Mouse (Mus musculus): ENCODE measurements at regions not wholly inside any gene's neighbourhood (a gene's known extent, or its start where the extent isn't known, plus 50 kb on each side); places are given as distances from the start of the nearest gene placed in this dataset.

DNA sequence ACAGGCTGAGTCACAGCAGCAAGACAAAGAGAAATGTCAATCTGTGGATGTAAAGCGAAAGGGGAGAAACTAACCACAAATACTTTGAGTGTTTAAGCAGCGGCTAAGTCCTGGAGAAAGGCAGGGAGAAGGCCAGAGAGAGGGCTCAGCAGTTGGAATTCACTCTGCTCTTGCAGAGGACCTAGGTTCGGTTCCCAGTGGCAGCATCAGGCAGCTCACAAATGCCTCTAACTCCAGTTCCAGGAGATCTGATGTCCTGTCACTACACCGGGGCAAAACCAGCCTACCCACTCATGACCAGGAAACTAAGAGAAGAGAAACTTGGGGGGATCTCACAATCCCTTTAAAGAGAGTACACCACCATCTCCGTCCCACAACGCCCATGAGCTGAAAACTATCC lies 188.2 kb downstream of the 3100002H09Rik start:
- Histone ChIP-seq H3K27ac (ENCODE audit: low read length) (no peak overlapping the region), H3K4me3 (ENCODE audit: low read depth, low read length) (no peak overlapping the region), H3K36me3 (ENCODE audit: insufficient read depth, low read length) (no peaks in the 10 kb centered on the region), H3K27me3 (replicated peaks; ENCODE audit: insufficient read depth, low read length) (no peaks in the 10 kb centered on the region), H3K4me2 (replicated peaks; ENCODE audit: low read depth, low read length) (no peak overlapping the region), H3K4me1 (ENCODE audit: insufficient read depth, low read depth, low read length) (no peaks in the 10 kb centered on the region), H3K9ac (replicated peaks; ENCODE audit: low read depth) (no peak overlapping the region), H3K9me3 (ENCODE audit: low read length) (no peaks in the 10 kb centered on the region)
- no peak for ATAC-seq
- no peak for DNase-seq (ENCODE audit: low spot score)
- TF ChIP-seq EP300 (IDR thresholded peaks at IDR 0.05) (no peak), CTCF (IDR thresholded peaks at IDR 0.05) (no peak)
- 77% methylated on average over 6 of the region's 6 CpGs for WGBS

DNA sequence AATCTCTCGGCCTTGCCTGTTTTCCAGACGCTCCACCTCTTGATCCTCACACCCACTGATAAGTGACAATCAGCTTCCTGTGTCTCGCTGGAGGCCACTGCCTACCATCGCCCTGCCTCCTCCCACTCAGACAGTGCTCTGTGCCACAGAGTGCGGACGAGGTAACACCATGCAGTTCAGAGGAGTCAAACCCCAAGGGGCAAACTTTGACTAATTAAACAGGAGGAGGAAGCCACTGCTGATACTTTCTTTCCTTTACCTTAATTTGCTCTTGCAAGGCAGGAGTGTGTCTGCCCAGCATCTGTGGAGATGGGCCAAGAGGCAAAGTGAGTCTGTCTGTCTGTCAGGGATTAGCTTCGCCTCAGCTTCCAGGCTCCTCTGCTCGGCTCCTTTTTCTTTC lies 192.2 kb downstream of the 3100002H09Rik start:
- ATAC-seq, result no peak
- Histone ChIP-seq H3K4me2 (replicated peaks; ENCODE audit: low read depth, low read length) (no peak overlapping the region), H3K27ac (ENCODE audit: low read length) (no peak overlapping the region), H3K9me3 (ENCODE audit: low read length) (no peaks in the 10 kb centered on the region), H3K4me3 (ENCODE audit: low read depth, low read length) (no peak overlapping the region), H3K9ac (replicated peaks; ENCODE audit: low read depth) (no peak overlapping the region), H3K27me3 (replicated peaks; ENCODE audit: insufficient read depth, low read length) (no peaks in the 10 kb centered on the region), H3K36me3 (ENCODE audit: insufficient read depth, low read length) (no peaks in the 10 kb centered on the region), H3K4me1 (ENCODE audit: insufficient read depth, low read depth, low read length) (no peaks in the 10 kb centered on the region)
- no peak for TF ChIP-seq CTCF (IDR thresholded peaks at IDR 0.05)
- no peak for TF ChIP-seq EP300 (IDR thresholded peaks at IDR 0.05)
- 29% methylated on average over 8 of the region's 8 CpGs for WGBS
- no peak for DNase-seq (ENCODE audit: low spot score)

DNA sequence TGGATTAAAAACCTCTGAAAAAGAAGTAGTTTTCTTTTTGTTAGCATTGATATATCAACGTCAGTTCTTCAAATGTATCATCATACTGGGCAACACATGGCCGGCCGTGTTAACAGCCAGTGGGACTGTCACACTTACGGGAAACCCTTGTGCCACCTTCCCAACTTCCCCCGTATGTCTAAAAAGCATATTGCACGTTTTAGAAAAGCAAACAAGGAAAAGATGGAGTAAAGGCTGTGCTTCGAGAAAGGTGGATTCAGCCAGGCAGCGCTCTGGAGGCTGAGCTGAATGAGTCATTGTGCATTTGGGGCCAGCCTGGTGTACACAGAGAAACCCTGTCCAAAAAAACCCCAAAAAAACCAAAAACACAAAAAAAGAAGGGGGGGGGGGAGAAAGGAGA lies 193.4 kb downstream of the 3100002H09Rik start:
- no peaks in the 10 kb centered on the region for H3K4me1 ChIP-seq (ENCODE audit: insufficient read depth, low read depth, low read length)
- H3K4me2 ChIP-seq (replicated peaks; ENCODE audit: low read depth, low read length), result no peak overlapping the region
- WGBS, result 68% methylated on average over 8 of the region's 8 CpGs
- ATAC-seq, result no peak
- no peak overlapping the region for H3K27ac ChIP-seq (ENCODE audit: low read length)
- TF ChIP-seq CTCF (IDR thresholded peaks at IDR 0.05), result no peak
- no peak for TF ChIP-seq EP300 (IDR thresholded peaks at IDR 0.05)
- no peak overlapping the region for H3K4me3 ChIP-seq (ENCODE audit: low read depth, low read length)
- no peaks in the 10 kb centered on the region for H3K9me3 ChIP-seq (ENCODE audit: low read length)
- no peak overlapping the region for H3K9ac ChIP-seq (replicated peaks; ENCODE audit: low read depth)
- H3K36me3 ChIP-seq (ENCODE audit: insufficient read depth, low read length), result no peaks in the 10 kb centered on the region
- no peaks in the 10 kb centered on the region for H3K27me3 ChIP-seq (replicated peaks; ENCODE audit: insufficient read depth, low read length)
- DNase-seq (ENCODE audit: low spot score), result no peak

DNA sequence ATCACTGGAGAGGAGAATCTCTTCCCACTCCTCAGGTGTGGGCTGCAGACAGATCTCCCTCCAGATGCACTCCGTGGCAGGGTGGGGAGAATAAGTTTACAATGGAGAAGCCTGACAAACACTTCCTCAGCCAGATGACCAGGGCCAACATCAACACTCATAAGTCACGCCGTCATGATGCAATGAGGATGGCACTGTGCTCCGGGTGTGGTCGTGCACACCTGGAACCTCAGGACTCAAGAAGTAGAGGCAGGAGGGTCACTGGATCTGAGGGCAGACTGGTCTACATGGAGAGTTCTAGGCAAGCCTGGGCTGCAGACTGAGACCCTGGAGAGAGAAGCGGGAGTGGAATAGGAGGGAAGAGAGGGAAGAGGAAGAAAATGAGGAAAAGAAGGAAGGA lies 194.3 kb downstream of the 3100002H09Rik start:
- Histone ChIP-seq H3K27me3 (replicated peaks; ENCODE audit: insufficient read depth, low read length) (no peaks in the 10 kb centered on the region), H3K27ac (ENCODE audit: low read length) (no peak overlapping the region), H3K4me3 (ENCODE audit: low read depth, low read length) (no peak overlapping the region), H3K9ac (replicated peaks; ENCODE audit: low read depth) (no peak overlapping the region), H3K36me3 (ENCODE audit: insufficient read depth, low read length) (no peaks in the 10 kb centered on the region), H3K4me2 (replicated peaks; ENCODE audit: low read depth, low read length) (no peak overlapping the region), H3K4me1 (ENCODE audit: insufficient read depth, low read depth, low read length) (no peaks in the 10 kb centered on the region), H3K9me3 (ENCODE audit: low read length) (no peaks in the 10 kb centered on the region)
- no peak for DNase-seq (ENCODE audit: low spot score)
- TF ChIP-seq CTCF (IDR thresholded peaks at IDR 0.05) (no peak), EP300 (IDR thresholded peaks at IDR 0.05) (no peak)
- 77% methylated on average over 6 of the region's 6 CpGs for WGBS
- no peak for ATAC-seq

DNA sequence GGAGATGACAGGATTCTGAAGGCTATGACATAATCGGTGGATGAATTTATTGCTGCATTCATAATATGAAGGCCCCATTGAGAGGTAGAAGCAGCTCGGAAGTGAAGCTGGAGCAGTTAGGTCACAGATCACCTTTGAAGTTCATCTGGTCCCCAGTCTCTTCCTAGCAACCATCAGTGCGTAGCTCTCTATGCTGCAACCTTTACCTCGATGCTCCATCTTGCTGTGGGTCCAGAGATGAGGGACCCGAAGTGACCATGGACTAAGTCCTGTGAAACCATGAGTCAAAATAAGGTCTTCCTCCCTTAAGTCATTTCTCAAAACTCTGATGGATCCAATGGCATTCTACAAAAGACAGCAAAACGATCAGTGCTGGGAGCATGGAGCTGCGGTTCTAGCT lies 196.2 kb downstream of the 3100002H09Rik start:
- no peaks in the 10 kb centered on the region for H3K27me3 ChIP-seq (replicated peaks; ENCODE audit: insufficient read depth, low read length)
- no peaks in the 10 kb centered on the region for H3K4me1 ChIP-seq (ENCODE audit: insufficient read depth, low read depth, low read length)
- no peak for ATAC-seq
- no peak overlapping the region for H3K27ac ChIP-seq (ENCODE audit: low read length)
- no peak for DNase-seq (ENCODE audit: low spot score)
- H3K4me2 ChIP-seq (replicated peaks; ENCODE audit: low read depth, low read length), result no peak overlapping the region
- H3K9ac ChIP-seq (replicated peaks; ENCODE audit: low read depth), result no peak overlapping the region
- H3K4me3 ChIP-seq (ENCODE audit: low read depth, low read length), result no peak overlapping the region
- H3K9me3 ChIP-seq (ENCODE audit: low read length), result no peaks in the 10 kb centered on the region
- H3K36me3 ChIP-seq (ENCODE audit: insufficient read depth, low read length), result no peaks in the 10 kb centered on the region
- WGBS, result 89% methylated on average over 7 of the region's 7 CpGs
- TF ChIP-seq CTCF (IDR thresholded peaks at IDR 0.05) (no peak), EP300 (IDR thresholded peaks at IDR 0.05) (no peak)

DNA sequence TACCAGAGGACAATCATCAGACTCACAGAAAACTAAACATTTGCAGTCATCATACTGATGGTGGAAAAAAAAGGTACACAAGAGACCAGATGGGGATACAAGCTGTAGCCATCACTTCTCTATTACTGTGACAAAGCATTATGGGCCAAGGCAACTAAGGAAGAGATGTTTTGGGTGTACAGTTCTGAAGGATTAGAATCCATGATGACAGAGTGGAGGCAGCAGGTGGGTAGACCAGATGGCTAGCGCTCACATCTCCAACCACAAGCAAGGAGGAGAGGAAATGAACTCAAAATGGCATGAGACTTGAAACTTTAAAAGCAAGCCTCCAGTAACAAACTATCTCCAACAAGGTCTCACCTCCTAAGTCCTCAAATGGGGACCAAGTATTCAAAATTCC lies 201.3 kb downstream of the 3100002H09Rik start:
- no peaks in the 10 kb centered on the region for H3K9me3 ChIP-seq (ENCODE audit: low read length)
- no peak overlapping the region for H3K27ac ChIP-seq (ENCODE audit: low read length)
- TF ChIP-seq EP300 (IDR thresholded peaks at IDR 0.05), result no peak
- TF ChIP-seq CTCF (IDR thresholded peaks at IDR 0.05), result no peak
- H3K27me3 ChIP-seq (replicated peaks; ENCODE audit: insufficient read depth, low read length), result no peaks in the 10 kb centered on the region
- ATAC-seq (no peak), DNase-seq (ENCODE audit: low spot score) (no peak)
- no peaks in the 10 kb centered on the region for H3K4me1 ChIP-seq (ENCODE audit: insufficient read depth, low read depth, low read length)
- 88% methylated on average over 1 of the region's 1 CpGs for WGBS
- no peak overlapping the region for H3K4me2 ChIP-seq (replicated peaks; ENCODE audit: low read depth, low read length)
- no peaks in the 10 kb centered on the region for H3K36me3 ChIP-seq (ENCODE audit: insufficient read depth, low read length)
- H3K4me3 ChIP-seq (ENCODE audit: low read depth, low read length), result no peak overlapping the region
- no peak overlapping the region for H3K9ac ChIP-seq (replicated peaks; ENCODE audit: low read depth)

DNA sequence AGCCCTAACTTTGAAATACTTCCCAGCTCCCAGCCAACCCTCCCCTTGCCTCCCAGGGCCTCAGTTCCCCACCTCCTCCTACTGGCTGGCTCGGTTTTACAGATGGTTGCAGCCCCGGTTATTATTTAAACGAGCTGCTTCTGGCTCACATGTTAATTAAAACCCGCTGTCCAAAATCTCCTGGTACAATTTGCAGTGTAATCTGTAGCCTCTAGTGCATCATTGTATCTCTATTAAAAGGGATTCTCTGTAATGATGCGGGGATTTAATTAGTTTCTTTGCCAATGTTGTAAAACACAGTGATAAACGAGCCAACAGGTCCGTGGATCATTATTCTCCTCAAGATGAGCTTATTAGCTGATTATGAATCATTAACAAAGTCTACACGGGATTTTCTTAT lies 208.5 kb downstream of the 3100002H09Rik start:
- no peaks in the 10 kb centered on the region for H3K9me3 ChIP-seq (ENCODE audit: low read length)
- no peaks in the 10 kb centered on the region for H3K4me1 ChIP-seq (ENCODE audit: insufficient read depth, low read depth, low read length)
- 68% methylated on average over 8 of the region's 8 CpGs for WGBS
- no peaks in the 10 kb centered on the region for H3K36me3 ChIP-seq (ENCODE audit: insufficient read depth, low read length)
- DNase-seq (ENCODE audit: low spot score) (no peak), ATAC-seq (no peak)
- no peaks in the 10 kb centered on the region for H3K27me3 ChIP-seq (replicated peaks; ENCODE audit: insufficient read depth, low read length)
- TF ChIP-seq CTCF (IDR thresholded peaks at IDR 0.05) (no peak), EP300 (IDR thresholded peaks at IDR 0.05) (no peak)
- no peak overlapping the region for H3K9ac ChIP-seq (replicated peaks; ENCODE audit: low read depth)
- H3K4me3 ChIP-seq (ENCODE audit: low read depth, low read length), result no peak overlapping the region
- H3K27ac ChIP-seq (ENCODE audit: low read length), result no peak overlapping the region
- no peak overlapping the region for H3K4me2 ChIP-seq (replicated peaks; ENCODE audit: low read depth, low read length)

All from lung, postnatal 0 days (tissue).